Mouse (Mus musculus): ENCODE results near the gene Rab44. TPM values are rescaled to one million over a fixed set of nuclear protein-coding genes. Genes with fewer than 3 reads are reported as not detected.

The Rab44 gene
- polyA plus RNA-seq, 1 experiment: 1.5 TPM

DNA sequence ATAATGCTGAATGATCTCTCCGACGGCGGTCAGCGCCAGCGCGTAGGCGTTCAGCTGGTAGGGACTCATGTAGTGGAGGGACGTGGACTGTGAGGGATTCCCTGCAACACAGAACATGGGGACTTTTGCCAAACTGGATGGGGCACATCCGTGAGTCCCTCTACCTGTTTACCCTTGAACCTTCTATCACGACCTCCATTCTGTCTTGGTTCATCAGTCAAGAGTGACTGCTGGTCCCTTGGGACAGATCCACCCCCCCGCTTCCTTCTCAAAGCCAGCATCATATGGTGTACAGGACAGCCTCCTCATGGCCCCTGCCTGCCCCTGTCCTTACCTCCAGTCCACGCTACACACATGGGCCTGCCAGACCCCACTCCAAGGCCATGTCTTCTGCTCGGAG, 48.4 kb downstream of the Rab44 start:
- no peak overlapping the region for H3K27ac ChIP-seq (ENCODE audit: insufficient read depth, low read depth, low read length)
- peaks cover 14% of the 10 kb centered on the region for H3K4me1 ChIP-seq (ENCODE audit: control insufficient read depth, insufficient read depth, low read length)
- TF ChIP-seq POLR2A (IDR thresholded peaks at IDR 0.05; ENCODE audit: borderline replicate concordance, low read depth, low read length) (no peak), CTCF (IDR thresholded peaks at IDR 0.05; ENCODE audit: low read depth, low read length) (no peak)
- H3K4me3 ChIP-seq (ENCODE audit: insufficient read depth, low read length): no peak overlapping the region

DNA sequence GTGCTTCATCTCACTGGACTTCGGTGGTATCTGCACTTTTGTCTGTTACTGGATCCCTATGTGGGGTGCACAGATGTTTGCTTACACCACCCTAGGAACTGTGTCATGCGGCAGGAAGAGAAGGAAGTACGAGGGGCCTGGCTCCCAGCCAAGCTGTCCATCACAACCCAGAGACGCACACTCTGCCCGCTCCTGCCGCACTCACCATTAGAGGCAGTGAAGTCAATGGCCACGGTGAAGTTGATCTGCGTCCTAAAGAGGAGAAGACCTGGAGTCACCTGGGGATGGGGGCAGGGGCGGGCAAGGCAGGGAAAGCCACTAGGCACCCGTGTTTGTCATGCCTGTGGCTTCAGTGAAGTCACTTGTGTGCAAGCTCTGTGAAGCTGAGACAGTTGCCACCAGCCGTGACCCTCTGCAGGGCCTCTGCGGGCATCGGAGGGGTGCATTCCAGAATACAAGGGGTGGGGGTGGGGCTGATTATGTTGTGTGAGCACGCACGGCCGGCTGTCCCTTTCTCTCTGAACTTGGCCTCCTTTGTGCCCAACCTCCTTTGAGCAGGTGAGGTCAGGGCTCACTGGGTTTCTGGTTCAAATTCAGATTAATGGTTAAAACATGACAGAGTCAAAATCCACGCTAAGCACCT, 50.6 kb downstream of the Rab44 start:
- H3K4me3 ChIP-seq (ENCODE audit: insufficient read depth, low read length): no peak overlapping the region
- H3K27ac ChIP-seq (ENCODE audit: insufficient read depth, low read depth, low read length): peak overlapping the region; percentile 39; the same call in 1 of the 2 replicates
- TF ChIP-seq POLR2A (IDR thresholded peaks at IDR 0.05; ENCODE audit: borderline replicate concordance, low read depth, low read length): no peak
- TF ChIP-seq CTCF (IDR thresholded peaks at IDR 0.05; ENCODE audit: low read depth, low read length): no peak
- H3K4me1 ChIP-seq (ENCODE audit: control insufficient read depth, insufficient read depth, low read length): peaks cover 14% of the 10 kb centered on the region

DNA sequence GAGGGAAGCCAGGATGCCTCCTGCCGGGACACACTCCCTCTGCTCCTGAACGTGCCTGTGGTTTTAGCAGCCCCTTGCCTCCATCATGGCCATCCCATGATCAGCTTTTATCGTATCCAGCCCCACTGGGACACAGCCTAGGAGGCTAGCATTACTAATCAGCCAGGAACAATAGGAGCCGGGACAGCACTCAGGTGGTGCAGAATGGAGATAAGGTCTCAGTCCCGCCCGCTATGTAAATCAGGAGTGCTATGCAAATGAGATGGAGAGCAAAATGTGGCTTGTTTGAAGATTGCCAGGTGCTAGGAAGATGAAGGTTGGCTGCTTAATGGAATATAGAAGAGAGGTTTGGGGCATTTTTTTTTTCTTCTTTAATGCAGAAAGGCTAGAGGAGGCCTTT, 51.5 kb downstream of the Rab44 start:
- H3K27ac ChIP-seq (ENCODE audit: insufficient read depth, low read depth, low read length): no peak overlapping the region
- no peak overlapping the region for H3K4me3 ChIP-seq (ENCODE audit: insufficient read depth, low read length)
- peaks cover 14% of the 10 kb centered on the region for H3K4me1 ChIP-seq (ENCODE audit: control insufficient read depth, insufficient read depth, low read length)
- TF ChIP-seq POLR2A (IDR thresholded peaks at IDR 0.05; ENCODE audit: borderline replicate concordance, low read depth, low read length) (no peak), CTCF (IDR thresholded peaks at IDR 0.05; ENCODE audit: low read depth, low read length) (no peak)

GRCm38 (mm10) chr17:29165967-29166578, 52.1 kb downstream of the Rab44 start:
- no peak overlapping the region for H3K4me3 ChIP-seq (ENCODE audit: insufficient read depth, low read length)
- H3K4me1 ChIP-seq (ENCODE audit: control insufficient read depth, insufficient read depth, low read length): peaks cover 14% of the 10 kb centered on the region
- no peak for TF ChIP-seq POLR2A (IDR thresholded peaks at IDR 0.05; ENCODE audit: borderline replicate concordance, low read depth, low read length)
- no peak for TF ChIP-seq CTCF (IDR thresholded peaks at IDR 0.05; ENCODE audit: low read depth, low read length)
- no peak overlapping the region for H3K27ac ChIP-seq (ENCODE audit: insufficient read depth, low read depth, low read length)

DNA sequence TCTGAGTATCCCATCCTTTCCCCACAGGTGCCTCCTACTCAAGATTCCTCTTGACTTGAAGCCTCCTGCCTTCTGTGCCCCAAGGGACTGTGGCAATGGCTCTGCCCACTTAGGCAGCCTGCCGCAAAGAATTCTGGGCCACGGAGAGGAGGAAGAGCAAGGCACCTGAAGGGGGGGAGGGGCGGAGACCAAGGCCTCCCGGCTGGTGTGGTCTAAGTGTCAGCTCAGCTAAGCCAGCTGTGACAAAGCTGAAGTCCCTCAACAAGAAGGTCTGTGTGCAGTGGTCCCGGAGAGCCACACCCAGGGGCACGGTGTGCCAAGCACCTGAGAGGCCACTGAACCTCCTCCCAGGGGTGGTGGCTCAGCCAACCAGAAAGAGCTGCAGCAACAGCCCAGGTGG, 53.4 kb downstream of the Rab44 start:
- Histone ChIP-seq H3K27ac (ENCODE audit: insufficient read depth, low read depth, low read length) (no peak overlapping the region), H3K4me1 (ENCODE audit: control insufficient read depth, insufficient read depth, low read length) (peaks cover 14% of the 10 kb centered on the region), H3K4me3 (ENCODE audit: insufficient read depth, low read length) (no peak overlapping the region)
- TF ChIP-seq CTCF (IDR thresholded peaks at IDR 0.05; ENCODE audit: low read depth, low read length) (no peak), POLR2A (IDR thresholded peaks at IDR 0.05; ENCODE audit: borderline replicate concordance, low read depth, low read length) (no peak)

DNA sequence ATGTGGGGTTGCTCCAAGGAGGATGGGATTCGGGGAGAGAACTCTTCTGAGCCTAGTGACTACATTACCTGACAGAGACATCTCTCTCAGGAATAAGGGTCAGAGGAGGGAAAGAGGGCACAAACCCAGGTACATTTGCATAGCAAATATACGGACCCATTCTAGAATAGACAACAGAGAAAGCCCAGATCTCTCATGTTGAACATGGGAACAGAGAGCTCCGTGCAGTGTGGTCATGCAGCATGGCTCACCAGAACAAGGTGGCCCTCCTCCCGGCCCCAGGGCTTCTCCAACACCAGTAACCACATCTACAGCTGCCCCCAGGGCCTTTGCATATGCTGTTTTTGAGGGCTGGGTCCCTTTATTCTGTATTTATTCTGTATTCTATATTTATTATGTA, 54.5 kb downstream of the Rab44 start:
- no peak overlapping the region for H3K4me3 ChIP-seq (ENCODE audit: insufficient read depth, low read length)
- TF ChIP-seq POLR2A (IDR thresholded peaks at IDR 0.05; ENCODE audit: borderline replicate concordance, low read depth, low read length) (no peak), CTCF (IDR thresholded peaks at IDR 0.05; ENCODE audit: low read depth, low read length) (no peak)
- peaks cover 10% of the 10 kb centered on the region for H3K4me1 ChIP-seq (ENCODE audit: control insufficient read depth, insufficient read depth, low read length)
- no peak overlapping the region for H3K27ac ChIP-seq (ENCODE audit: insufficient read depth, low read depth, low read length)

DNA sequence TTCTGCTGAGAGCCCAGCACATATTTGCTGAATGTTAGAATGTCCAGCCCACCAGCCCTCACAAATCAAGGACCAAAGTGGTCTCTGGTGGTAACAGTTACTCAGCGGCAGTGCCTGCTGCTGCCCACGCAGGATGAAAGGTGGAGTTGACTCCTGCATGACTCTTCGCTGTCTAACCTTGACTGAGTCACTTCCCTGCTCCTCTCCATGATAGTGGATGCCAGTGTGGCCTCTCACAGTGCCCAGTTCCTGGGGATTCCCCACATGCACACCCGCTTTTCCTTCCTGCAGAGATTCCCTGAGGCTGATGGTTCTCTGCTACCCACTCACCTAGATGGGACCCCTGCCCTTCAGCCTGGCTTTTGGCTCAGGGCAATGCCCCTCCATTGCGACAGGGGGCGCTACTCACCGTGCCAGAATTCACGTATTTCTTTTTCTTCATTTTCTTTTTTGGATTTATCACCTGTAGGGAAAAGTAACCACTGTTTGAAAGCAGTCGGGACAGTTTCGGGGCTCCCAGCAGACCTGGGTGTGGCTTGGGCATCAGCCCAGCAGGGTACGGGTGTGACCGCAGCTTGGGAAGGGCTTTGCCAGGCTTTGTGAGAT, 55.2 kb downstream of the Rab44 start:
- Histone ChIP-seq H3K4me1 (ENCODE audit: control insufficient read depth, insufficient read depth, low read length) (peaks cover 7% of the 10 kb centered on the region), H3K4me3 (ENCODE audit: insufficient read depth, low read length) (no peak overlapping the region)

GRCm38 (mm10) chr17:29170431-29171000, 56.6 kb downstream of the Rab44 start:
- TF ChIP-seq CTCF (IDR thresholded peaks at IDR 0.05; ENCODE audit: low read depth, low read length) (no peak), POLR2A (IDR thresholded peaks at IDR 0.05; ENCODE audit: borderline replicate concordance, low read depth, low read length) (no peak)
- H3K4me3 ChIP-seq (ENCODE audit: insufficient read depth, low read length): no peak overlapping the region
- H3K4me1 ChIP-seq (ENCODE audit: control insufficient read depth, insufficient read depth, low read length): no peaks in the 10 kb centered on the region; the same call in 1 of the 2 replicates
- no peak overlapping the region for H3K27ac ChIP-seq (ENCODE audit: insufficient read depth, low read depth, low read length)

More for the DNA sequence above, 55.2 kb downstream of the Rab44 start:
- peak; percentile 73 for TF ChIP-seq CTCF (IDR thresholded peaks at IDR 0.05; ENCODE audit: low read depth, low read length)
- TF ChIP-seq POLR2A (IDR thresholded peaks at IDR 0.05; ENCODE audit: borderline replicate concordance, low read depth, low read length): no peak
- H3K27ac ChIP-seq (ENCODE audit: insufficient read depth, low read depth, low read length): no peak overlapping the region

DNA sequence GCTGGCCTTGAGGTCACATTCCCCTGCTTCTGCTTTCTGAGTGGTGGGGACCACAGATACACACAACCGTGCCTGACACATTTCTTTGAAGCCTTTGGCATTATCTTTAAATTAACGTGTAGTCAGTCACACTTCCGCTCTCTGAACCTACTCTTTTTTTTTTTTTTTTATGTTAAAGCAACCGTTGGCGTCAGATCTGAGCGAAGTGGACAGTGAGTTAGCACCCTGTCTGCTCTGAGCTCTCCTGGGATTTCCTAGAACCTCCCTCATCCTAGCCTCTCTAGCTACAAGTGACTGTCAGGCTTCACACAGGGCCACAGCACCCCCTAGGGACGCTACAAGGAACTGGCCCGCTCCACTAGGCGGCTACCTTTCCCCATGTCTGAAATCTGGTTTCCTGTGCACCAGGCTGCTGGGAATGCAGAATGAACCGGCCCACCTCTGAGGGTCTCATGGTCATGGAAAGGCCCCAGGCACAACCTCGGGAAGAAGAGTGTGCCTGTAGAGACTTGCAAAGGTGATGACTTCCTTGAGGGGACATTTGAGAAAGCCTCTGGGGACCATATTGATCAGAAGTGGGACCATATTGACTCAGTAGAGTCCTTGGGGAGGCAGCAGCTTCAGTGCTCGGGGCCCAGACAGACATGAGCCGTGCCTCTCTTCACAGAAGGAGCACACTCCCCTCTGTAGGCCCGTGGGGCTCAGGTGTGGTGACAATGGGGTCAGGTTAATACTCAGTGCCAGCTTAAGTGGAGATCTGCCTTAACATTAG, 57.2 kb downstream of the Rab44 start:
- Histone ChIP-seq H3K4me3 (ENCODE audit: insufficient read depth, low read length) (no peak overlapping the region), H3K27ac (ENCODE audit: insufficient read depth, low read depth, low read length) (no peak overlapping the region), H3K4me1 (ENCODE audit: control insufficient read depth, insufficient read depth, low read length) (no peaks in the 10 kb centered on the region; the same call in 1 of the 2 replicates)
- TF ChIP-seq CTCF (IDR thresholded peaks at IDR 0.05; ENCODE audit: low read depth, low read length): peak; percentile 72
- no peak for TF ChIP-seq POLR2A (IDR thresholded peaks at IDR 0.05; ENCODE audit: borderline replicate concordance, low read depth, low read length)
